In the genomic region with DNA sequence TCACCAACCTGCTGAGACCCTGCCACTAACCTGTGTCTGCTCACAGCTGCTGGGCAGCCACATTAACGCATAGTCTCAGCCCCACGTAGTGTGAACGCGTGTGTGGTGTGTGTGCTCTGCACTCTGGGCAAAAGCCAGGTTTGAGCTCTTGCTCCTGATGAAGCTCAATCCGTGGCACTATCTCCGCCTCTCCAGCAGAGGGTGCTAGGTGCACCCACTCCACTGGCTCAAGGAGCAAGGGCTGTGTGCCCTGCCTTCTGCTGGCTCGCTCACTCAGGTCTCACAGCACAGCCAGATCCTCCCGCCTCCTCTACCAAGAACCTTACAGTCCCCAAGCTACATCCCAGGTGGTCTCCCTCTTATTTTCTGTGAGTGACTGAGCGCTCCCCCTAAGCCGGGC, we compare ENCODE assay signal across 9 mouse cellular contexts. TPM values are rescaled to one million over a fixed set of nuclear protein-coding genes. Genes with fewer than 3 reads are reported as not detected.
A peak's percentile ranks its signal among the peaks of the same experiment; 100 is the strongest.
DNase-seq lines count a peak whose midpoint lies in the region; ATAC-seq lines count a peak whose summit lies in the region.
"Had no signal": no experiment of that assay in that cellular context is flagged by ENCODE, and none has a peak within 500 bp of the region (broad histone marks: within the 10 kb centered on the region; RNA-seq: fewer than 3 reads in every experiment).

No protein-coding gene starts in this region.

- H3K4me2 ChIP-seq in hindbrain, embryonic 15.5 days: no peak overlapping the region
- H3K4me2 ChIP-seq: heart, embryonic 13.5 days had no signal

- no peak overlapping the region for H3K27ac ChIP-seq in hindbrain, embryonic 15.5 days (replicated peaks)

- H3K4me3 ChIP-seq in hindbrain, embryonic 15.5 days: no peak overlapping the region
- H3K4me3 ChIP-seq: heart, embryonic 13.5 days had no signal

- H3K27me3 ChIP-seq in hindbrain, embryonic 15.5 days: no peaks in the 10 kb centered on the region
- H3K27me3 ChIP-seq in splenic B cell, adult 2 months (ENCODE audit: control insufficient read depth, insufficient read depth, low read length, poor library complexity, severe bottlenecking): no peaks in the 10 kb centered on the region
- H3K27me3 ChIP-seq: heart, embryonic 13.5 days had no signal

- no peaks in the 10 kb centered on the region for H3K9me3 ChIP-seq in hindbrain, embryonic 15.5 days
- H3K9me3 ChIP-seq: heart, embryonic 13.5 days had no signal

- ATAC-seq in frontal cortex, adult (ENCODE audit: low TSS enrichment): peak; percentile 53
- 0 out of 2 replicates have a peak, but pooled peaks have one; percentile 27 for ATAC-seq in hindbrain, embryonic 15.5 days (ENCODE audit: low FRiP score, low read depth)

- no peak for DNase-seq in frontal cortex, postnatal 36 days (ENCODE audit: low spot score in 2 of 2)
- peak; percentile 32 for DNase-seq in T-cell, adult 2 months (ENCODE audit: low spot score)
- peak; percentile 68 for DNase-seq in embryo, embryonic 11 days
- peak; percentile 46 to 59 for DNase-seq in layer of hippocampus, postnatal 36 days
- peak; percentile 68 for DNase-seq in lung, postnatal 36 days
- DNase-seq in splenic B cell, adult 2 months (ENCODE audit: low read depth, low spot score): peak; percentile 70

- H3K4me1 ChIP-seq in hindbrain, embryonic 15.5 days (replicated peaks): no peaks in the 10 kb centered on the region

- peaks cover 21% of the 10 kb centered on the region for H3K36me3 ChIP-seq in hindbrain, embryonic 15.5 days
- H3K36me3 ChIP-seq in splenic B cell, adult 2 months (ENCODE audit: control insufficient read depth, insufficient read depth, low read length, poor library complexity, severe bottlenecking): peaks cover 5% of the 10 kb centered on the region

- H3K9ac ChIP-seq in hindbrain, embryonic 15.5 days: no peak overlapping the region
- H3K9ac ChIP-seq: heart, embryonic 13.5 days had no signal

- 64% methylated on average over 10 of the region's 10 CpGs for WGBS in hindbrain, embryonic 15.5 days

RNA-seq across cellular contexts. Expression of gene Pqlc2, which starts 21.5 kb away (rescaled TPM):
- 13.9 and 14.0 TPM in 2 replicates for polyA plus RNA-seq in hindbrain, embryonic 15.5 days (2015; fragmentation: Nextera tagmentation; extraction: Ambion mirVana)
- 10 to 100 TPM; 11.9 to 13.2 TPM for total RNA-seq in layer of hippocampus, postnatal 36 days (2021)

RNA-seq across cellular contexts. Expression of gene Akr7a5, which starts 21.5 kb away (rescaled TPM):
- 64.8 and 66.2 TPM in 2 replicates for polyA plus RNA-seq in hindbrain, embryonic 15.5 days (2015; fragmentation: Nextera tagmentation; extraction: Ambion mirVana)
- total RNA-seq in layer of hippocampus, postnatal 36 days (2021): 10 to 100 TPM; 32.1 to 32.3 TPM

Comparison
In these comparisons a context has a peak if more than half of its experiments do, and no peak if none do; other contexts are left out.
1. DNase-seq: peak in T-cell, adult 2 months (single experiment), embryo, embryonic 11 days (single experiment), layer of hippocampus, postnatal 36 days (2 of 2), lung, postnatal 36 days (single experiment) and splenic B cell, adult 2 months (single experiment); none in frontal cortex, postnatal 36 days (0 of 2).